In genomic region chr7:144782402-144782801, GRCm38 (mm10) we compare ENCODE assay signal across 30 mouse cellular contexts. TPM values are rescaled to one million over a fixed set of nuclear protein-coding genes. Genes with fewer than 3 reads are reported as not detected.
A peak's percentile ranks its signal among the peaks of the same experiment; 100 is the strongest.
DNase-seq lines count a peak whose midpoint lies in the region; ATAC-seq and TF ChIP-seq lines count a peak whose summit lies in the region.
"Had no signal": no experiment of that assay in that cellular context is flagged by ENCODE, and none has a peak within 500 bp of the region (broad histone marks: within the 10 kb centered on the region; RNA-seq: fewer than 3 reads in every experiment).

No protein-coding gene starts in this region.

- TF ChIP-seq CTCF in stomach, postnatal 0 days (IDR thresholded peaks at IDR 0.05; ENCODE audit: low read depth) = no peak

- H3K4me2 ChIP-seq in forebrain, embryonic 16.5 days (ENCODE audit: low read length) = no peak overlapping the region
- H3K4me2 ChIP-seq in intestine, embryonic 16.5 days (ENCODE audit: low read depth, low read length) = no peak overlapping the region
- peak overlapping the region; percentile 33; the same call in 1 of the 2 replicates for H3K4me2 ChIP-seq in liver, embryonic 13.5 days
- no peak overlapping the region for H3K4me2 ChIP-seq in stomach, postnatal 0 days (replicated peaks; ENCODE audit: low read depth)
- H3K4me2 ChIP-seq: embryonic facial prominence, embryonic 15.5 days; forebrain, embryonic 13.5 days; heart, embryonic 12.5 days; hindbrain, embryonic 14.5 days; lung, embryonic 15.5 days; midbrain, embryonic 12.5 days had no signal

- no peak overlapping the region for H3K4me3 ChIP-seq in forebrain, embryonic 10.5 days
- no peak overlapping the region for H3K4me3 ChIP-seq in forebrain, embryonic 16.5 days (replicated peaks; ENCODE audit: low read length)
- H3K4me3 ChIP-seq in intestine, embryonic 16.5 days (ENCODE audit: low read length) = no peak overlapping the region
- H3K4me3 ChIP-seq in liver, embryonic 13.5 days (replicated peaks) = no peak overlapping the region
- H3K4me3 ChIP-seq in stomach, postnatal 0 days (ENCODE audit: low read depth, low read length) = no peak overlapping the region
- H3K4me3 ChIP-seq: embryonic facial prominence, embryonic 15.5 days; forebrain, embryonic 13.5 days; heart, embryonic 12.5 days; lung, embryonic 15.5 days; midbrain, embryonic 12.5 days had no signal

- H3K27ac ChIP-seq in forebrain, embryonic 10.5 days = peak overlapping the region; percentile 26
- H3K27ac ChIP-seq in forebrain, embryonic 16.5 days (ENCODE audit: low read length) = no peak overlapping the region
- H3K27ac ChIP-seq in intestine, embryonic 16.5 days (ENCODE audit: low read length) = no peak overlapping the region
- H3K27ac ChIP-seq in liver, embryonic 13.5 days = peak overlapping the region; percentile 100
- H3K27ac ChIP-seq in stomach, postnatal 0 days (replicated peaks) = no peak overlapping the region
- H3K27ac ChIP-seq: embryonic facial prominence, embryonic 15.5 days; forebrain, embryonic 13.5 days; hindbrain, embryonic 14.5 days; kidney, postnatal 0 days; lung, embryonic 15.5 days; midbrain, embryonic 12.5 days had no signal

- H3K27me3 ChIP-seq in forebrain, embryonic 10.5 days (ENCODE audit: poor library complexity, severe bottlenecking) = peaks cover 91% of the 10 kb centered on the region
- H3K27me3 ChIP-seq in forebrain, embryonic 16.5 days (replicated peaks; ENCODE audit: control insufficient read depth, insufficient read depth, low read length) = no peaks in the 10 kb centered on the region
- H3K27me3 ChIP-seq in intestine, embryonic 16.5 days (replicated peaks; ENCODE audit: control insufficient read depth, insufficient read depth, low read length) = no peaks in the 10 kb centered on the region
- H3K27me3 ChIP-seq in liver, embryonic 13.5 days = no peaks in the 10 kb centered on the region
- H3K27me3 ChIP-seq in stomach, postnatal 0 days (ENCODE audit: control insufficient read depth, insufficient read depth, low read length) = no peaks in the 10 kb centered on the region
- H3K27me3 ChIP-seq: forebrain, embryonic 13.5 days had no signal

- no peak overlapping the region for H3K9ac ChIP-seq in forebrain, embryonic 16.5 days (replicated peaks; ENCODE audit: low read depth, low read length)
- no peak overlapping the region for H3K9ac ChIP-seq in intestine, embryonic 16.5 days (ENCODE audit: low read depth, low read length)
- H3K9ac ChIP-seq in liver, embryonic 13.5 days = peak overlapping the region; percentile 80
- H3K9ac ChIP-seq in stomach, postnatal 0 days (ENCODE audit: low read length) = no peak overlapping the region
- H3K9ac ChIP-seq: embryonic facial prominence, embryonic 15.5 days; forebrain, embryonic 13.5 days; heart, embryonic 12.5 days; hindbrain, embryonic 14.5 days; lung, embryonic 15.5 days; midbrain, embryonic 12.5 days had no signal

- no peak for TF ChIP-seq EP300 in stomach, postnatal 0 days (optimal IDR thresholded peaks at IDR 0.05)

- H3K36me3 ChIP-seq in forebrain, embryonic 10.5 days (replicated peaks) = no peaks in the 10 kb centered on the region
- H3K36me3 ChIP-seq in forebrain, embryonic 16.5 days (ENCODE audit: control insufficient read depth, insufficient read depth) = no peaks in the 10 kb centered on the region
- no peaks in the 10 kb centered on the region for H3K36me3 ChIP-seq in intestine, embryonic 16.5 days (ENCODE audit: control insufficient read depth, insufficient read depth, low read length)
- no peaks in the 10 kb centered on the region for H3K36me3 ChIP-seq in liver, embryonic 13.5 days
- no peaks in the 10 kb centered on the region for H3K36me3 ChIP-seq in stomach, postnatal 0 days (ENCODE audit: control insufficient read depth, insufficient read depth, low read length)
- H3K36me3 ChIP-seq: embryonic facial prominence, embryonic 15.5 days; heart, embryonic 12.5 days; lung, embryonic 15.5 days; midbrain, embryonic 12.5 days had no signal

- WGBS in forebrain, embryonic 10.5 days = 96% methylated on average over 1 of the region's 1 CpGs
- WGBS in forebrain, embryonic 16.5 days = 94% methylated on average over 1 of the region's 1 CpGs
- 56% methylated on average over 1 of the region's 1 CpGs for WGBS in intestine, embryonic 16.5 days
- 42% methylated on average over 1 of the region's 1 CpGs for WGBS in liver, embryonic 13.5 days (ENCODE audit: insufficient replicate concordance)
- 44% methylated on average over 1 of the region's 1 CpGs for WGBS in stomach, postnatal 0 days

- no peak for ATAC-seq in forebrain, embryonic 16.5 days
- ATAC-seq in intestine, embryonic 16.5 days = peak; percentile 50
- no peak for ATAC-seq in liver, embryonic 13.5 days (ENCODE audit: low read depth)
- ATAC-seq in stomach, postnatal 0 days (ENCODE audit: low FRiP score, low TSS enrichment) = no peak
- ATAC-seq in megakaryocyte progenitor cell, adult 5-6 weeks (replicated peaks; ENCODE audit: poor library complexity) = no peak
- ATAC-seq: forebrain, embryonic 13.5 days; inflammation-experienced regulatory T-cells, adult 6 months had no signal

- DNase-seq in forebrain, embryonic 10.5 days (ENCODE audit: extremely low spot score, low spot score) = no peak
- no peak for DNase-seq in liver, embryonic 13.5 days
- DNase-seq in stomach, postnatal 0 days (ENCODE audit: low spot score) = peak; percentile 34
- DNase-seq in right cerebral cortex, postnatal 10 days (ENCODE audit: low spot score in 2 of 2) = no peak
- DNase-seq: adrenal gland, adult 8-10 months; cerebellum, adult 2 months; cerebellum, postnatal 14 days; gastrocnemius, postnatal 25 days; heart, adult 18-20 months; heart, postnatal 4 days; kidney, adult 8-10 months; kidney, postnatal 4 days; right cerebral cortex, postnatal 14 days had no signal

- no peaks in the 10 kb centered on the region for H3K9me3 ChIP-seq in forebrain, embryonic 10.5 days
- no peaks in the 10 kb centered on the region for H3K9me3 ChIP-seq in forebrain, embryonic 16.5 days (ENCODE audit: control insufficient read depth, low read length)
- no peaks in the 10 kb centered on the region for H3K9me3 ChIP-seq in intestine, embryonic 16.5 days (ENCODE audit: control insufficient read depth, low read length)
- no peaks in the 10 kb centered on the region for H3K9me3 ChIP-seq in liver, embryonic 13.5 days (replicated peaks)
- H3K9me3 ChIP-seq in stomach, postnatal 0 days (ENCODE audit: control insufficient read depth, low read length) = no peaks in the 10 kb centered on the region
- H3K9me3 ChIP-seq: embryonic facial prominence, embryonic 15.5 days; forebrain, embryonic 13.5 days; heart, embryonic 12.5 days; lung, embryonic 15.5 days; midbrain, embryonic 12.5 days had no signal

- peaks cover 11% of the 10 kb centered on the region for H3K4me1 ChIP-seq in forebrain, embryonic 10.5 days
- H3K4me1 ChIP-seq in forebrain, embryonic 16.5 days (replicated peaks; ENCODE audit: control insufficient read depth, insufficient read depth, low read length) = no peaks in the 10 kb centered on the region
- H3K4me1 ChIP-seq in intestine, embryonic 16.5 days (ENCODE audit: control insufficient read depth, insufficient read depth, low read length) = peaks cover 23% of the 10 kb centered on the region
- peaks cover 76% of the 10 kb centered on the region for H3K4me1 ChIP-seq in liver, embryonic 13.5 days (replicated peaks)
- H3K4me1 ChIP-seq in stomach, postnatal 0 days (replicated peaks; ENCODE audit: control insufficient read depth, insufficient read depth) = no peaks in the 10 kb centered on the region
- H3K4me1 ChIP-seq: embryonic facial prominence, embryonic 15.5 days; midbrain, embryonic 12.5 days had no signal

RNA-seq across cellular contexts. Expression of gene Ano1, which starts 30.6 kb away (rescaled TPM):
- polyA plus RNA-seq in forebrain, embryonic 10.5 days (2016; fragmentation: Nextera tagmentation; extraction: Ambion mirVana) = 17.9 and 22.3 TPM in 2 replicates
- polyA plus RNA-seq in forebrain, embryonic 16.5 days (2015; fragmentation: Nextera tagmentation; extraction: Ambion mirVana) = 8.0 and 9.4 TPM in 2 replicates
- polyA plus RNA-seq in intestine, embryonic 16.5 days (2015; fragmentation: Nextera tagmentation; extraction: Ambion mirVana) = 19.9 and 20.3 TPM in 2 replicates
- 3.4 and 3.8 TPM in 2 replicates for polyA plus RNA-seq in liver, embryonic 13.5 days (2015; fragmentation: Nextera tagmentation; extraction: Ambion mirVana)
- 32.4 and 41.6 TPM in 2 replicates for polyA plus RNA-seq in stomach, postnatal 0 days (2015; fragmentation: Nextera tagmentation; extraction: Ambion mirVana)
- not detected in 2 replicates for total RNA-seq in megakaryocyte progenitor cell, adult 5-6 weeks (2015)
- total RNA-seq in megakaryocyte progenitor cell, adult 5-6 weeks (2017) = not detected in 2 replicates
- total RNA-seq: CH12.LX; megakaryocyte, adult 5-6 weeks had no signal
- polyA plus RNA-seq: inflammation-experienced regulatory T-cells, adult 6 months had no signal

RNA-seq across cellular contexts. Expression of gene Fgf3, which starts 55.5 kb away (rescaled TPM):
- polyA plus RNA-seq in forebrain, embryonic 10.5 days (2016; fragmentation: Nextera tagmentation; extraction: Ambion mirVana) = 0.98 and 1.2 TPM in 2 replicates
- 2.1 and 3.5 TPM in 2 replicates for polyA plus RNA-seq in forebrain, embryonic 16.5 days (2015; fragmentation: Nextera tagmentation; extraction: Ambion mirVana)
- polyA plus RNA-seq in intestine, embryonic 16.5 days (2015; fragmentation: Nextera tagmentation; extraction: Ambion mirVana) = not detected in 2 replicates
- polyA plus RNA-seq in liver, embryonic 13.5 days (2015; fragmentation: Nextera tagmentation; extraction: Ambion mirVana) = 0.16 and 0.31 TPM in 2 replicates
- polyA plus RNA-seq in stomach, postnatal 0 days (2015; fragmentation: Nextera tagmentation; extraction: Ambion mirVana) = 0.47 and 1.1 TPM in 2 replicates
- 1.0 and 2.1 TPM in 2 replicates for total RNA-seq in megakaryocyte progenitor cell, adult 5-6 weeks (2015)
- 0.37 and 1.4 TPM in 2 replicates for total RNA-seq in megakaryocyte progenitor cell, adult 5-6 weeks (2017)
- total RNA-seq: CH12.LX; gastrocnemius, adult 18-20 months; gastrocnemius, postnatal 25 days; heart, adult 18-20 months; heart, postnatal 4 days; layer of hippocampus, postnatal 25 days had no signal
- polyA plus RNA-seq: C2C12; heart, postnatal 0 days; inflammation-experienced regulatory T-cells, adult 6 months; lung, embryonic 15.5 days had no signal

Comparison
In these comparisons a context has a peak if more than half of its experiments do, and no peak if none do; other contexts are left out.
1. H3K27ac ChIP-seq: peak in forebrain, embryonic 10.5 days (single experiment) and liver, embryonic 13.5 days (single experiment); none in forebrain, embryonic 16.5 days (single experiment), intestine, embryonic 16.5 days (single experiment) and stomach, postnatal 0 days (single experiment).